Mouse (Mus musculus): ENCODE measurements around the gene Unc5c. TPM values are rescaled to one million over a fixed set of nuclear protein-coding genes. Genes with fewer than 3 reads are reported as not detected.

Gene Unc5c
- polyA plus RNA-seq, 1 experiment from 2014 or later: 9.3 TPM

DNA sequence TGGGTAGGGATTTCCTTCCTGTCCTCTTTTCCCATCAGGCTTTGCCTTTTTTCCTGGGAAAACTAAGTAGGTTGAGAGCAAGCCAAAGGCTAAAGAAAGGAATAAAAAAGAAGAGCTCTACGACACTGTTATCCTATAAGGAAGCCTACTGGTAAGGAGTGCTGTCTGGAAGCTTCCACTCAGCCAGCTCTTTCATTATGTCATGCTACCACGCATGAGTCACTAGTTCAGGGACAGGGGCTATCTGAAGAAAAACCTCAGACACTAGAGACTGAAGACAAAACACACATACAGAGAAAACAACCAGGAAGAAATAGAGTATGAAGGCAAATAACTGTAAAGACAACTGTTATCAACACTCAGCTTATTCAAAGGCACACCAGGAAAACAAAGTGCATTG is 417.5 kb downstream of the Unc5c start:
- H3K27ac ChIP-seq: no peak overlapping the region
- no peaks in the 10 kb centered on the region for H3K27me3 ChIP-seq (ENCODE audit: insufficient read depth, poor library complexity, severe bottlenecking)
- no peaks in the 10 kb centered on the region for H3K36me3 ChIP-seq
- H3K4me1 ChIP-seq: no peaks in the 10 kb centered on the region
- H3K4me3 ChIP-seq: no peak overlapping the region
- WGBS: 75% methylated on average over 2 of the region's 2 CpGs
- no peaks in the 10 kb centered on the region for H3K9me3 ChIP-seq
- DNase-seq (ENCODE audit: low spot score): no peak

DNA sequence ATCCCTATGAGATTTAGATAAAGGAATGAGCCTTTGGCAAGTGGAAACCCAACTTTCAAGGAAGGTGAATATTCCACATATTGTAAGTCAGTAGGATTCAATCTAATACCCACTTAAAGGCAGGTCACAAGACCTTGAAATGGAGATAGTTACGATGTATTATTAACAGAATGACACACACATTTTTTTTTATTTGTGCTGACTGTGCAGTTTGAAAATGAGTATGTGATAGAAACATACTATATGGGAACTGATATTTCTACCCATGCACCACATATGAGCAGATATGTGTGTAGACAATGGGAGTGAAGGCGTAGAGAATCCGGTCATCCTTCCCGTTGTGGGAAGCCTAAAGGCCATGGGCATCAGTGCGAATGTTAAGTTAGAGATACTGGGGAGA is 419.2 kb downstream of the Unc5c start:
- no peaks in the 10 kb centered on the region for H3K36me3 ChIP-seq
- DNase-seq (ENCODE audit: low spot score): no peak
- H3K9me3 ChIP-seq: no peaks in the 10 kb centered on the region
- WGBS: 95% methylated on average over 5 of the region's 5 CpGs
- H3K4me3 ChIP-seq: no peak overlapping the region
- no peak overlapping the region for H3K27ac ChIP-seq
- H3K4me1 ChIP-seq: no peaks in the 10 kb centered on the region
- H3K27me3 ChIP-seq (ENCODE audit: insufficient read depth, poor library complexity, severe bottlenecking): no peaks in the 10 kb centered on the region
